ENCODE assay signal across 24 mouse cellular contexts in genomic region chr2:132422846-132423245, GRCm38 (mm10). TPM values are rescaled to one million over a fixed set of nuclear protein-coding genes. Genes with fewer than 3 reads are reported as not detected.
"Had no signal": no experiment of that assay in that cellular context is flagged by ENCODE, and none has a peak within 500 bp of the region (broad histone marks: within the 10 kb centered on the region; RNA-seq: fewer than 3 reads in every experiment).

No protein-coding gene starts in this region.

- H3K4me1 ChIP-seq: liver, embryonic 12.5 days; liver, embryonic 15.5 days; lung, embryonic 15.5 days; megakaryocyte, embryonic 14.5 days; midbrain, embryonic 10.5 days; stomach, embryonic 15.5 days had no signal

- DNase-seq: kidney, adult 2 months; kidney, postnatal 25 days; liver; lung, adult 18-20 months; lung, postnatal 10 days; lung, postnatal 36 days; retina, postnatal 1 day; spleen, adult 18-20 months; thymus, postnatal 36 days had no signal

- H3K4me3 ChIP-seq: layer of hippocampus, adult 2 months; limb, embryonic 10.5 days; limb, embryonic 13.5 days; liver, embryonic 12.5 days; liver, embryonic 15.5 days; lung, embryonic 15.5 days; megakaryocyte, embryonic 14.5 days; midbrain, embryonic 10.5 days; midbrain, embryonic 13.5 days; myocyte; neural tube, embryonic 13.5 days; stomach, embryonic 15.5 days had no signal

- H3K27me3 ChIP-seq: limb, embryonic 13.5 days; liver, embryonic 12.5 days; liver, embryonic 15.5 days; lung, embryonic 15.5 days; midbrain, embryonic 13.5 days; neural tube, embryonic 13.5 days; stomach, embryonic 15.5 days had no signal

- H3K27ac ChIP-seq: kidney, postnatal 0 days; layer of hippocampus, adult 2 months; limb, embryonic 10.5 days; limb, embryonic 13.5 days; liver, embryonic 12.5 days; liver, embryonic 15.5 days; lung, embryonic 15.5 days; midbrain, embryonic 10.5 days; midbrain, embryonic 13.5 days; neural tube, embryonic 13.5 days; stomach, embryonic 15.5 days had no signal

RNA-seq across cellular contexts. Expression of gene Prokr2, which starts 37.6 kb away (rescaled TPM):
- polyA plus RNA-seq: kidney, adult 2 months; large intestine, adult 2 months; myocyte; urinary bladder, adult 2 months had no signal
